32 mouse cellular contexts compared by ENCODE assay signal in the genomic region with DNA sequence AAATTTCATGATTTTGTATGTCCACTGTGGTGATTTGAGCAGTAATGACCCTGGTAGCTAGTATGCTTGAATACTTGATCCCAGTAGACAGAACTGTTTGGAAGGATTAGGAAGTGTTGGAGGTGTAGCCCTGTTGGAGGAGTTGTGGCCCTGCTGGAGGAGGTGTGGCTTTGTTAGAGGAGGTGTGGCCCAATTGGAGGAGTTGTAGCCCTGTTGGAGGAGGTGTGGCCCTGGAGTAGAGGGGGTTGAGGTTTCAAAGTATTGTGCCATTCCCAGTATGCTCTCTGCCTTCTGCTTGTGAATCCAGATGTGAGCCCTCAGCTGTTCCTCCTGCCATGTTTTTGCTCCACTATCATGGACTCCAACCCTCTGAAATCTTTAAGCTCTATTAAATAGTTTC. TPM values are rescaled to one million over a fixed set of nuclear protein-coding genes. Genes with fewer than 3 reads are reported as not detected.
DNase-seq lines count a peak whose midpoint lies in the region; ATAC-seq and TF ChIP-seq lines count a peak whose summit lies in the region.
"Had no signal": no experiment of that assay in that cellular context is flagged by ENCODE, and none has a peak within 500 bp of the region (broad histone marks: within the 10 kb centered on the region; RNA-seq: fewer than 3 reads in every experiment).

No protein-coding gene starts in this region.

- no peak overlapping the region for H3K9ac ChIP-seq in ES-E14 (ENCODE audit: insufficient read depth, low read depth, low read length, poor library complexity, severe bottlenecking)
- no peak overlapping the region for H3K9ac ChIP-seq in hindbrain, postnatal 0 days (replicated peaks; ENCODE audit: low read length)
- H3K9ac ChIP-seq: embryonic facial prominence, embryonic 12.5 days; embryonic facial prominence, embryonic 15.5 days; forebrain, postnatal 0 days; heart, embryonic 12.5 days; heart, embryonic 15.5 days; hindbrain, embryonic 13.5 days had no signal

- H3K4me3 ChIP-seq in ES-E14 (ENCODE audit: insufficient read depth in 1 of 2, low read depth in 1 of 2, low read length in 2 of 2, poor library complexity in 1 of 2, severe bottlenecking in 1 of 2), result no peak overlapping the region
- no peak overlapping the region for H3K4me3 ChIP-seq in hindbrain, postnatal 0 days (ENCODE audit: low read length)
- H3K4me3 ChIP-seq: embryonic facial prominence, embryonic 12.5 days; embryonic facial prominence, embryonic 15.5 days; gastrocnemius, adult 2 months; heart, embryonic 12.5 days; heart, embryonic 15.5 days; hindbrain, embryonic 10.5 days; hindbrain, embryonic 13.5 days had no signal

- in situ Hi-C loops in ES-E14 (cut with MboI; ENCODE audit: low sequenced_read_pairs in 2 of 2, unreplicated experiment in 2 of 2), result no loop called here

- DNase-seq in 416B (ENCODE audit: low read depth) (peak; percentile 7), ES-E14 (ENCODE audit: low read depth, low spot score) (peak; percentile 36), ZHBTc4 (ENCODE audit: low read depth, low spot score) (peak; percentile 65)
- DNase-seq in left cerebral cortex, adult 8-10 months (ENCODE audit: low spot score in 2 of 2), result no peak
- DNase-seq in gastrocnemius, postnatal 4 days (ENCODE audit: low spot score in 2 of 2), result no peak
- no peak for DNase-seq in natural killer cell, adult 2 months (ENCODE audit: low spot score in 2 of 2)
- no peak for DNase-seq in hindbrain, postnatal 0 days (ENCODE audit: low spot score)
- DNase-seq: adrenal gland, postnatal 10 days; adrenal gland, postnatal 36 days; B cell, adult 2 months; cerebellum, adult 11 months; cerebellum, adult 8-10 months; cerebellum, postnatal 10 days; cerebellum, postnatal 36 days; forebrain, postnatal 0 days; gastrocnemius, adult 2 months; gastrocnemius, postnatal 14 days; heart, adult 18-20 months; heart, postnatal 10 days; heart, postnatal 36 days had no signal

- H3K4me1 ChIP-seq in ES-E14 (ENCODE audit: control insufficient read depth in 2 of 2, insufficient read depth in 2 of 2, low read length in 2 of 2, poor library complexity in 1 of 2), result peaks cover 0 to 12% of the 10 kb centered on the region in 2 experiments; a peak in 1 of 4 replicates
- no peaks in the 10 kb centered on the region for H3K4me1 ChIP-seq in hindbrain, postnatal 0 days (ENCODE audit: insufficient read depth, low read length)
- H3K4me1 ChIP-seq: embryonic facial prominence, embryonic 12.5 days; embryonic facial prominence, embryonic 15.5 days; heart, embryonic 15.5 days; hindbrain, embryonic 10.5 days; hindbrain, embryonic 13.5 days had no signal

- no peaks in the 10 kb centered on the region for H3K9me3 ChIP-seq in ES-E14 (ENCODE audit: control insufficient read depth, insufficient read depth, low read depth, low read length)
- H3K9me3 ChIP-seq in hindbrain, postnatal 0 days (ENCODE audit: low read length), result no peaks in the 10 kb centered on the region
- H3K9me3 ChIP-seq: embryonic facial prominence, embryonic 12.5 days; embryonic facial prominence, embryonic 15.5 days; G1E; heart, embryonic 12.5 days; heart, embryonic 15.5 days; hindbrain, embryonic 10.5 days; hindbrain, embryonic 13.5 days had no signal

- no peak overlapping the region for H3K27ac ChIP-seq in ES-E14 (ENCODE audit: insufficient read depth, low read depth, low read length, poor library complexity, severe bottlenecking)
- no peak overlapping the region for H3K27ac ChIP-seq in hindbrain, postnatal 0 days
- H3K27ac ChIP-seq: embryonic facial prominence, embryonic 12.5 days; embryonic facial prominence, embryonic 15.5 days; gastrocnemius, adult 2 months; heart, embryonic 15.5 days; hindbrain, embryonic 10.5 days; hindbrain, embryonic 13.5 days had no signal

- TF ChIP-seq CTCF in hindbrain, postnatal 0 days (IDR thresholded peaks at IDR 0.05; ENCODE audit: low read depth), result no peak

- no peak overlapping the region for H3K4me2 ChIP-seq in hindbrain, postnatal 0 days (ENCODE audit: low read depth, low read length)
- H3K4me2 ChIP-seq: embryonic facial prominence, embryonic 12.5 days; embryonic facial prominence, embryonic 15.5 days; heart, embryonic 12.5 days; heart, embryonic 15.5 days; hindbrain, embryonic 13.5 days had no signal

- H3K36me3 ChIP-seq in ES-E14 (ENCODE audit: control insufficient read depth, insufficient read depth, low read length, poor library complexity, severe bottlenecking), result no peaks in the 10 kb centered on the region
- no peaks in the 10 kb centered on the region for H3K36me3 ChIP-seq in hindbrain, postnatal 0 days (ENCODE audit: insufficient read depth, low read length)
- H3K36me3 ChIP-seq: embryonic facial prominence, embryonic 12.5 days; embryonic facial prominence, embryonic 15.5 days; G1E; heart, embryonic 12.5 days; heart, embryonic 15.5 days; hindbrain, embryonic 10.5 days; hindbrain, embryonic 13.5 days had no signal

- no peaks in the 10 kb centered on the region for H3K27me3 ChIP-seq in hindbrain, postnatal 0 days (ENCODE audit: insufficient read depth, low read length)
- H3K27me3 ChIP-seq: embryonic facial prominence, embryonic 12.5 days; embryonic facial prominence, embryonic 15.5 days; heart, embryonic 12.5 days; heart, embryonic 15.5 days; hindbrain, embryonic 13.5 days had no signal

- peak; percentile 39; the same call in 1 of the 2 replicates for ATAC-seq in megakaryocyte progenitor cell, adult 5-6 weeks (replicated peaks; ENCODE audit: poor library complexity)
- ATAC-seq in hindbrain, postnatal 0 days, result no peak
- ATAC-seq: forebrain, embryonic 14.5 days; forebrain, postnatal 0 days; hindbrain, embryonic 16.5 days; inflammation-experienced regulatory T-cells, adult 6 months; intestine, embryonic 16.5 days had no signal

TF ChIP-seq in ES-E14, 5 proteins besides CTCF, POLR2A, EP300 and RAD21:
- no peak for TF ChIP-seq CHD2 (IDR thresholded peaks at IDR 0.05; ENCODE audit: low read depth, low read length)
- no peak for TF ChIP-seq ZC3H11A (IDR thresholded peaks at IDR 0.05; ENCODE audit: borderline replicate concordance, low read depth, low read length)
- no peak for TF ChIP-seq ZNF384 (IDR thresholded peaks at IDR 0.05; ENCODE audit: low read depth, low read length)
- no peak for TF ChIP-seq MAFK (IDR thresholded peaks at IDR 0.05; ENCODE audit: insufficient read depth, low read depth, low read length)
- no peak for TF ChIP-seq HCFC1 (IDR thresholded peaks at IDR 0.05; ENCODE audit: borderline replicate concordance, insufficient read depth, low read length)

RNA-seq across cellular contexts. Expression of gene Nab1, which starts 29.5 kb away (rescaled TPM):
- 12.3 and 13.3 TPM in 2 replicates for total RNA-seq in ES-E14 (2012; rRNA removed)
- 43.3 and 44.0 TPM in 2 replicates for total RNA-seq in megakaryocyte progenitor cell, adult 5-6 weeks (2015)
- total RNA-seq in megakaryocyte progenitor cell, adult 5-6 weeks (2017), result 35.0 and 36.6 TPM in 2 replicates
- total RNA-seq in left cerebral cortex, adult 8-10 months (2022), result 10 to 100 TPM; 30.7 to 42.1 (median 38.1) TPM
- total RNA-seq in gastrocnemius, postnatal 4 days (2021), result 10 to 100 TPM; 26.5 to 28.0 TPM
- 15.7 and 15.8 TPM in 2 replicates for total RNA-seq in hindbrain, postnatal 0 days (2014; rRNA removed)
- polyA plus RNA-seq in hindbrain, postnatal 0 days (2015; fragmentation: Nextera tagmentation; extraction: Ambion mirVana), result 9.8 TPM in 2 replicates

Comparison
In these comparisons a context has a peak if more than half of its experiments do, and no peak if none do; other contexts are left out.
1. DNase-seq: peak in 416B (single experiment), ES-E14 (single experiment) and ZHBTc4 (single experiment); none in left cerebral cortex, adult 8-10 months (0 of 2), gastrocnemius, postnatal 4 days (0 of 2), natural killer cell, adult 2 months (0 of 2) and hindbrain, postnatal 0 days (single experiment).